Mouse (Mus musculus) thymus, postnatal 0 days (tissue): ENCODE data around the gene Abhd2. TPM values are rescaled to one million over a fixed set of nuclear protein-coding genes. Genes with fewer than 3 reads are reported as not detected.

Source experiments
- polyA plus RNA-seq: library from polyadenylated mRNA; unstranded; fragments of >200 nt; fragmentation: Nextera tagmentation; extraction: Ambion mirVana; gene quantifications from 2 replicates; pipeline ENCODE4 v1.2.1, GENCODE M21; 2015

Abhd2 gene
- polyA plus RNA-seq, 1 experiment from 2014 or later, result 15.9 TPM

Other genes with a start within 250 kb of the Abhd2 start
- 0.09 and 0.39 TPM in 2 replicates for gene Acan, start 219.7 kb upstream of the Abhd2 start, polyA plus RNA-seq
- 0.27 and 0.31 TPM in 2 replicates for gene Hapln3, start 142.2 kb upstream of the Abhd2 start, polyA plus RNA-seq
- 93.0 and 104 TPM in 2 replicates for gene Mfge8, start 124.1 kb upstream of the Abhd2 start, polyA plus RNA-seq
- 0.18 and 0.30 TPM in 2 replicates for gene Rlbp1, start 113.8 kb downstream of the Abhd2 start, polyA plus RNA-seq
- 9.7 and 9.8 TPM in 2 replicates for gene Fanci, start 118.7 kb downstream of the Abhd2 start, polyA plus RNA-seq
- 38.5 and 40.4 TPM in 2 replicates for gene Polg, start 193.2 kb downstream of the Abhd2 start, polyA plus RNA-seq